Mouse (Mus musculus) erythroblast, embryonic 14.5 days (primary cell): ENCODE measurements around the gene Prdx6.

Experiments used
- GATA1 ChIP-seq: IDR thresholded peaks from 2 replicates; pipeline ENCODE4 v1.6.1; 2012; ENCODE audit warnings: low read length, inconsistent platforms, mixed read lengths
- TAL1 ChIP-seq: IDR thresholded peaks from 3 replicates; pipeline ENCODE4 v1.6.1; 2012; ENCODE audit warnings: low read length, inconsistent platforms, mixed read lengths

- TF ChIP-seq TAL1 (no peak), GATA1 (no peak)
Observed at GRCm38 (mm10) chr1:161269346-161269745, 18.3 kb upstream of the Prdx6 start.
